Mouse (Mus musculus) c-Kit-positive CD71-positive TER-119-positive erythroid progenitor cells, embryonic 14.5 days (primary cell): ENCODE results near the gene Tcte1.

Source experiments
- DNase-seq: peaks from one replicate; pipeline ENCODE4 v3.0.0-alpha.2; 2013; ENCODE audit warnings: low spot score

Gene Tcte1

GRCm38 (mm10) chr17:45523263-45523662 lies at the start of gene Tcte1:
TSS of gene Tcte1 (plus strand) at chr17:45523434.
- DNase-seq = no peak

GRCm38 (mm10) chr17:45473667-45474066 lies 49.6 kb upstream of the Tcte1 start:
- DNase-seq = no peak

- no peak for DNase-seq
Measured at GRCm38 (mm10) chr17:45474146-45474545, 49.1 kb upstream of the Tcte1 start.

DNA sequence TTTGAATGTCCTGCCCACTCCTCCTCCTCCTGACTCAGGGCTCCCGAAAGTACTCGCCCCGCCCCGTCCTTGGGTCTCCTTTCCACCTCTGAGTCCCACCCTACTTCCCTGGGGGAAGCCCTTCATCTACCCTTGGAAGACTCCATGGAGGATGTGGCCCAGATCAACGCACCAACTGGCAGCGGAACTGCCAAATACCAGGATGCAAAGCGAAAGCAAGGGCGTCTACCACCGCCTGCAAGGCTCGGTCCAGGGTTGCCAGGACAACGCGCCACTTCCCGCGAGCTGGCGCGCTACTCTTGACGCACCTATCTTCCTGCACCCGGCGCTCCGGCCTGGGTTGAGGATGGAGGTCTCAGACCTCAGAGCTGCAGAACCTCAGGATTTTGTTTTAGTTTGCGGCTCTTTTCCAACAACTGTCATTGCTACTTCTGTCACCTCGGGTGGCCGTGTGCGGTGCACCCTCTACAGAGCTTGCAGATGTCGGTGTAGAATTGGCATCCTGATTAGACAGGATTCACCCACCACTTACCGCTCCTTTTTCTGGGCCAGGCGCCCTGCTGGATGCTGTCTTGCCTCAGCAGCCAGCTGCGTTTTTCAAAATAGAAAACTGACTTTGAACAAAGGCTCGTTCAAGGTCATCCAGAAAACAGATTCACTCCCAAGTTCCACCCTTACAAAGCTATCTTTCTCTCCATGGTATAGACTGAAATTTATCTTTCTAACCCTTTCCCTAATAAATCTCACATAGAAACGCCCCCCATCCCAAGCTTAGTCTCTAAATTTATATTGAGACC lies 48.4 kb upstream of the Tcte1 start, which contains the start of gene Spats1:
Gene Spats1, minus strand, starts transcription at position 747 of the 797 bp plus-strand sequence.
- peak; percentile 6 for DNase-seq

- peak; percentile 69 for DNase-seq
Measured at GRCm38 (mm10) chr17:45478234-45478825, 44.9 kb upstream of the Tcte1 start.

DNA sequence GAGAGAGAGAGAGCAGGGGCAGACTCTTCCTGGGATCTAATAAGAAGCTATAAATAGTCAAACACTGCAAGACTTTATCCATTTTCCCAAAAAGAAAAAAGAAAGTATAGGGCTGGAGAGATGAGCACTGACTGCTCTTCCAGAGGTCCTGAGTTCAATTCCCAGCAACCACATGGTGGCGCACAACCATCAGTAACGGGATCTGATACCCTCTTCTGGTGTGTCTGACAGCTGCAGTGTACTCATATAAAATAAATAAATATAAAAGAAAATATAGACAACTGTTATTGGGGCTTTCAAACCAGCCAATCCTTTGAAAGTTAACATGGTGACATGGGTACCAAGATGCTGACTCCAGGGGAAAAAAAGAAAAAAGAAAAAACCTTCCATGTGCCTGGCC lies 42.8 kb upstream of the Tcte1 start:
- DNase-seq = no peak

GRCm38 (mm10) chr17:45485581-45485980 lies 37.7 kb upstream of the Tcte1 start:
- no peak for DNase-seq

GRCm38 (mm10) chr17:45487216-45487615 lies 36.0 kb upstream of the Tcte1 start:
- DNase-seq = no peak

GRCm38 (mm10) chr17:45488321-45489254 lies 34.6 kb upstream of the Tcte1 start:
- DNase-seq = no peak

DNA sequence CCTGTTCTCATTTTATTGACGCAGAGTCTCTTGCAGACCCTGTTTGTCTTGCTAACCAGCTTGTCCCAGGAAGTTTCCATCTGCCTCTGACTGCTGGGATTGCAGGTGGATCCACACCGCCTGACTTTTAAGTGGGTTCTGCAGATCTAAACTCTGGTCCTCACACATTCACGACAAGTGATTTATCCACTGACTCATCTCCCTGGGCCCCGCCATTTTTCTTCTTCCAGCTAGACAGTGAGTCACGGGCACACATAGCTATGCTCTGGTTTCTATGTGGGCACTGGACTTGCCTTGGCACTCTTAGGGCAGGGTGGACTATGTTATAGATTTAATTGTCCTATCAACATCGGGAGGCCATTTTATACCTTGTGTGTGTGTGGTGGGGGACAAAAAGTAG lies 33.5 kb upstream of the Tcte1 start:
- DNase-seq = no peak

DNA sequence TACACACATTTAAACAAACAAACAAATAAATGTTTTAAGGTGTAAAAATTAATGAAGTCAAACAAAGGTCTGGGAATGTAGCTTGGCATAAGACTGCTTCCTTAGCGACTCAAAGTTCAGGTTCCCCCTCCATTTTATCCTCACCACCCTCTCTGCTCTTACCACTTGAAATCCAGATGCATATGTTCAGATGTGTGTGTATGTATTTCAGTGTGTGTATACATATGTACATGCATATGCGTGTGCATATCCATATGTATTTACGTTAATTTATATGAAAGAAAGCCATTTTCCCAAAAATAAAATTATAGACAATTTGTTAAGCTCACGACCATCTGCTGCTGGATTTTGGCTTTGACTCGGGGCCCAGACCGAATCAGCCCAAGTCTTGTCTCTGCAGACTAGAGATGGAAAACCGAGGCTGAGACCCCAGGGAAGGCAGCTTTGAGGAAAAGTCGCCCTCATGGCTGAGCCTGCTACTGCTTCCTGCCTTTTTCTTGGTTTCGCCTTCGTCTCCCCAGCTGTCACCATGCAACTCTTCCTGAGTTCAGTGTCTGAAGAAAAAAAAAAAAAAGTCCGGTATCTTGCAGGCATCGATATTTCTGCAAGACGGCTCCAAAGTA lies 32.6 kb upstream of the Tcte1 start:
- DNase-seq = no peak

- no peak for DNase-seq
Measured at GRCm38 (mm10) chr17:45495398-45495797, 27.8 kb upstream of the Tcte1 start.

DNA sequence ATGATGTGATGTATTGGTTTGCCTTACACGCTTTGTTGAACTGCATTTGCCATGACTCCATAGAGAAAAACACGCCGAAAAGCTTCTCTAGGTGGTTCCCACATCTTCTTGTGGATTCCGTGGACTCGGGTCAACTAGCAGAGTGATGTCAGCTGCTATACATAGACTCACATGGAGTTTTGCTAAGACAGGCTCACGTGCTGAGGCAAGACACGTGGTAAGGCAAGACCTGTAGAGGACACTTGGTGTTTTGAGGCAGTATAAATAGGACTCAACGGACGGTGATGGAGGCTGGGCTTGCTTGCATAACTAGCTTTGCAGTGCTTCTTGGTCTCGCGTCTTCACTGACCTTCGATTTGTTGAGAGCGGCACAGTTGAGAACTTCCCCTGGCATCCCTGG lies 24.8 kb upstream of the Tcte1 start:
- DNase-seq = no peak

GRCm38 (mm10) chr17:45499516-45499915 lies 23.7 kb upstream of the Tcte1 start:
- no peak for DNase-seq

DNA sequence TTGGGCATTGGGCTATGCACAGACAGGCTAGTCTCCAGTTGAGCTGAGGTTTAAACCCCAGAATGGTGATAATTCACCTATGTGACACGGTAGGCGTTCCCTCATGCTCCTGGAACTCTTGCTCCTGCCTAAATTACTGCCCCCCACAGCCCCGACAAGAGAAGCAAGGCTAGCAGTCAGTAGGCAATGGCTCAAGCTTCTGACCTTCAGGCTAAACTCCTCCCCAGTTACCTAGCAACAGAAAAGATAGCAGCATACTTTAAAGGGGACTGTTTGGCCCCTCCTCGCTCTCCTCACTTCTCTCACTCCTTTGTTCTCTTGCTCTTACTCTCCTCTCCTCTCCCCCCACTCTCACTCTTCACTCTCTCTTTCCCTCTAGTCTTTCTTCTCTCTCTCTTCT lies 22.3 kb upstream of the Tcte1 start:
- DNase-seq = no peak

- DNase-seq = no peak
Measured at GRCm38 (mm10) chr17:45502324-45502723, 20.9 kb upstream of the Tcte1 start.

DNA sequence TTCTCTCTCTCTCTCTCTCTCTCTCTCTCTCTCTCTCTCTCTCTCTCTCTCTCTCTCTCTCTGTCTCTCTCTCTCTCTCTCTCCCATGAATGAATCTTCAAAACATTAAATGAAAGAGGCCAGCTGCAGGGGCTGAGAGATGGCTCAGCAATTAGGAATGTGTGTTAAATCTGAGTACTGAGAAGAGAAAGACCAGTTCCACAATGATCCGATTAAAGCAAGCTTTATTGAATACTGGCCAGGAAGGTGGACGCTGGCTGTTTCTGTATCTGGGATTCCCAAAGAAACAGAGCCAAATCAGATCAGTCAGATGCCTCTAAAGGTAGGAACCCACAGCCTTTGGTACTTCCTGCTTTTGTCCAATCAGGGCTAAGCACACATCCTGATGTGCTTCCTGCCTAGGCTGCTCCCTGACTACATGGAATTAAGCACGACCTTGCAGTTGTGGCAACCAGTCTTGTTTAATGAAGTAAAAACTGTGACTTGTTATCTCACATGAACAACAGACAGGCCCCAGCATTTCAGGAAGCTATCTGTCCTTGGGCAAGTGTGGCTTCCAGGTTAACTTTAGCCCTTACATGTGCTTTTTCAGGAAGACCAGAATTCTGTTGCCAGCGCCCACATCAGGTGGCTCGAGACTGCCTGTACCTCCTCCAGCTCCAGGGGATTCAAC lies 19.8 kb upstream of the Tcte1 start:
- DNase-seq = no peak

DNA sequence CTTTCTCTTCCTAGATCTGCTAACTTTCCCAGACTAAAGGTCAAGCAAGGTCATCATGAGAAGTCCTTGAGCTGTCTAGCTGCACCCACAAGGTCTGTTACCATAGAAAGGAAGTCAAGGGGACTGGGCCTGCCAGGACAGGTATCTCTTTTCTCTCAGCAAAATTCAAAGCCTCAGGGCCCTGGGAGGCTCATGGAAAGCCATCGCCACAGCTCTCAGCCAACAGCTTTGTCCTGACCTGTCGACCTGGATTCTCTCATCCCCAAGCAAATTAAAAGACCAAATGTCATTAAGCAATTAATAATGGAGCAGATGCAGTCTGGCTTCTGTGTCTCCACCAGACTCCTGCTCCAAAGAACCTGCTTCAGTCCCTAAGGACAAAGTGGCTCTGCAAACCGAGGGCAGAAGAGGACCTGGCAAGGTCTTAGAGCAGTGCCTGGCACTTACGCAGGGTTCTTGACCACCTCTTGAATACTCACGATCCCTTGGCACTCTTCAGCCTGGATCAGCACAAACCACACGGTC lies 17.2 kb upstream of the Tcte1 start:
- DNase-seq = no peak

DNA sequence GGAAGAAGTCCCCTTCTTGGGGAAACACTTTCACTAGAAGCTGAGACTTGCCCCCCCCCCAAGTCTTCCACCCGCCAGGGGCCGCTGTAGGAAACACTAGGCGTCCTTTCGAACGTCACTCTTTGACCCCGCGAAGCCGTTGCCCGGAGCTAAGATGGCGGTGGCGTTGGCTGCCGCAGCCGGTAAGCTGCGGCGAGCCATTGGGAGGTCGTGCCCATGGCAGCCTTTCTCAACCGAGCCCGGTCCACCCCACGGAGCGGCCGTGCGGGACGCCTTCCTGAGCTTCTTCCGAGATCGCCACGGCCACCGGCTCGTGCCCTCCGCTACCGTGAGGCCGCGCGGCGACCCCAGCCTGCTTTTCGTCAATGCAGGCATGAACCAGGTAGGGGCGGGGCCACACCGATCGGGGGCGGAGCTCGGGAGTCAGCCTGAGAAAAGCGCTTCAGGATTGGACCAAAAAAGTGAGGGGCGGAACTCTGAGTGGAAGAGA lies 16.5 kb upstream of the Tcte1 start, which contains the start of gene Aars2:
Gene Aars2, plus strand, starts transcription at position 142 of the 490 bp plus-strand sequence.
- peak; percentile 92 for DNase-seq

- DNase-seq = no peak
Measured at GRCm38 (mm10) chr17:45510871-45511270, 12.4 kb upstream of the Tcte1 start.

DNA sequence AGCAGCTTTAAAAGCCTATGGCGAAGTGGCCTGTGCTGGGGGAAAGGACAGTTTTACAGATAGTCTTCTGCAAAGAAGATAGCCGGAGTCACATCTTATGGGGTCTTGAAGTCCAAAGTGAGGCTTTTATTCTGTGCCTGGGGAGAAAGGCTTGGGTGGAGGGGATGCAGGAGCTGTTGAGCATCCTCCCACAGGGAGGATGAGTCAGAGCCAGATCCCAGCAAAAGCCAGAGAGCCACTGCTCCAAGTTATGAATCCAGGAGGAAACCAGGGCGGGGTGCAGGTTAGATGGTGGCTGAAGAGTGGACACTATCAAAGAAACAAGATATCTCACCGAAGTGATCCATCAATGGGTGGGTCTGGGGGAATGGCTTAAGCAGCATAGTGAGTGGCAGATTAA lies 11.5 kb upstream of the Tcte1 start:
- DNase-seq = no peak
